Mouse (Mus musculus) hindbrain, embryonic 14.5 days (tissue): ENCODE results near the gene Tmem198. TPM values are rescaled to one million over a fixed set of nuclear protein-coding genes. Genes with fewer than 3 reads are reported as not detected.

Experiments used
- ATAC-seq: fragments of 200-750 bp; cut with Nextera tagmentation; 2 replicates; pipeline ENCODE4 v1.8.0; 2017; ENCODE audit warnings: moderate number of reproducible peaks, mild to moderate bottlenecking, moderate TSS enrichment, moderate library complexity; ENCODE audit not compliant: low FRiP score
- DNase-seq: peaks from one replicate; pipeline ENCODE4 v3.0.0-alpha.2; 2015; ENCODE audit warnings: low spot score
- H3K27ac ChIP-seq: fragments of 300-500 bp; sonication (generic); 2 replicates; pipeline ENCODE4 v1.5.1; 2014; ENCODE audit warnings: mild to moderate bottlenecking, moderate library complexity
- H3K27me3 ChIP-seq: fragments of 300-500 bp; sonication (generic); 2 replicates; pipeline ENCODE4 v1.6.1; 2014; ENCODE audit warnings: mild to moderate bottlenecking, low read length, mixed read lengths; ENCODE audit not compliant: control insufficient read depth, insufficient read depth
- H3K36me3 ChIP-seq: fragments of 300-500 bp; sonication (generic); replicated peaks from 2 replicates; pipeline ENCODE4 v1.6.1; 2014; ENCODE audit not compliant: control insufficient read depth, insufficient read depth
- H3K4me1 ChIP-seq: fragments of 300-500 bp; sonication (generic); replicated peaks from 2 replicates; pipeline ENCODE4 v1.6.1; 2014; ENCODE audit warnings: antibody characterized with exemption, low read length, mixed read lengths; ENCODE audit not compliant: control insufficient read depth, insufficient read depth
- H3K4me2 ChIP-seq: fragments of 300-500 bp; sonication (generic); replicated peaks from 2 replicates; pipeline ENCODE4 v1.6.1; 2014; ENCODE audit warnings: mild to moderate bottlenecking, moderate library complexity
- H3K4me3 ChIP-seq: fragments of 300-500 bp; sonication (generic); replicated peaks from 2 replicates; pipeline ENCODE4 v1.5.1; 2014; ENCODE audit warnings: mild to moderate bottlenecking, low read length
- H3K9ac ChIP-seq: fragments of 300-500 bp; sonication (generic); 2 replicates; pipeline ENCODE4 v1.6.1; 2014
- H3K9me3 ChIP-seq: fragments of 300-500 bp; sonication (generic); 2 replicates; pipeline ENCODE4 v1.6.1; 2016; ENCODE audit warnings: low read length; ENCODE audit not compliant: control insufficient read depth
- WGBS: fragments of 180-500 bp; shearing (Covaris S2); extraction: QIAGEN DNeasy Blood & Tissue Kit; methylation state at CpG from one replicate; pipeline ENCODE4 v1.1.7; 2014; 5-methylcytosine and 5-hydroxymethylcytosine counted together
- polyA plus RNA-seq: library from polyadenylated mRNA; unstranded; fragments of >200 nt; fragmentation: Nextera tagmentation; extraction: Ambion mirVana; gene quantifications from 2 replicates; pipeline ENCODE4 v1.2.1, GENCODE M21; 2014

The Tmem198 gene
- polyA plus RNA-seq, 1 experiment from 2014 or later, result 37.5 TPM

- WGBS, result 71% methylated on average over 10 of the region's 10 CpGs
- Histone ChIP-seq H3K27me3 (0 out of 2 replicates have a peak, but pooled peaks cover 5% of the 10 kb centered on the region), H3K9ac (peak within 1 kb of the TSS; percentile 89), H3K27ac (peak within 1 kb of the TSS; percentile 95), H3K4me3 (peak within 1 kb of the TSS; percentile 87), H3K4me1 (peaks cover 25% of the 10 kb centered on the region), H3K9me3 (no peaks in the 10 kb centered on the region), H3K36me3 (no peaks in the 10 kb centered on the region), H3K4me2 (peak within 1 kb of the TSS; percentile 91)
- ATAC-seq (no peak), DNase-seq (no peak)
These were observed 27.7 kb downstream of the Tmem198 start, which contains the start of gene Inha for GRCm38 (mm10) chr1:75507006-75507405. TSS of gene Inha (plus strand) at chr1:75507077.

- 54% methylated on average over 20 of the region's 20 CpGs for WGBS
- Histone ChIP-seq H3K9me3 (no peaks in the 10 kb centered on the region), H3K27me3 (no peaks in the 10 kb centered on the region), H3K4me3 (no peak overlapping the region), H3K27ac (no peak overlapping the region), H3K36me3 (no peaks in the 10 kb centered on the region), H3K9ac (no peak overlapping the region), H3K4me1 (peaks cover 17% of the 10 kb centered on the region), H3K4me2 (no peak overlapping the region)
- DNase-seq, result no peak
- ATAC-seq, result no peak
These were observed 30.3 kb downstream of the Tmem198 start for GRCm38 (mm10) chr1:75509586-75509985.

DNA sequence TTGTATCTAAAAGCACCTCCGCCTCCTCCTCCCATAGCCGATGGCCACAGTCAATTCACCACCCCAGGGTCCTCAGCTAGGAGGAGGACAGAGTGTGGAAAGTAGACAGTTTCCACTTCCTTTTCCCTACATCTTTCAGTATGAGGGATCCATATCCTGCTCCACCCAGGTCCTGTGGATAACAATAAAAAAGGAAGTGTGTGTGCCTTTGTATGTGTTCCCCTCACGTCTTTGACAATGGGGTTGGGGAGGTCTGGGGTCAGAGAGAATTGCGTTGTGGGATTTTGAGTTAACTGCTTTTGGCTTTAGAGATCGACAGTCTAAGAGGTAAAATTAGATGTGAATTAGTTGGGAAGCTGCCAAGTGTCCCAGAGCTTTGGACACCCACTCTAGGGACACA is 30.8 kb downstream of the Tmem198 start:
- 74% methylated on average over 5 of the region's 5 CpGs for WGBS
- DNase-seq, result no peak
- H3K4me1 ChIP-seq, result peaks cover 11% of the 10 kb centered on the region; the same call in 1 of the 2 replicates
- H3K4me3 ChIP-seq, result no peak overlapping the region
- H3K27me3 ChIP-seq, result no peaks in the 10 kb centered on the region
- no peak overlapping the region for H3K4me2 ChIP-seq
- ATAC-seq, result no peak
- H3K27ac ChIP-seq, result no peak overlapping the region
- H3K9me3 ChIP-seq, result no peaks in the 10 kb centered on the region
- H3K36me3 ChIP-seq, result no peaks in the 10 kb centered on the region
- no peak overlapping the region for H3K9ac ChIP-seq

- H3K4me3 ChIP-seq, result no peak overlapping the region
- H3K27ac ChIP-seq, result no peak overlapping the region
- H3K9me3 ChIP-seq, result no peaks in the 10 kb centered on the region
- WGBS, result 62% methylated on average over 4 of the region's 4 CpGs
- no peaks in the 10 kb centered on the region for H3K27me3 ChIP-seq
- no peak for DNase-seq
- no peak for ATAC-seq
- H3K4me1 ChIP-seq, result peaks cover 8% of the 10 kb centered on the region; the same call in 1 of the 2 replicates
- H3K9ac ChIP-seq, result no peak overlapping the region
- no peaks in the 10 kb centered on the region for H3K36me3 ChIP-seq
- H3K4me2 ChIP-seq, result no peak overlapping the region
These were observed 32.3 kb downstream of the Tmem198 start for GRCm38 (mm10) chr1:75511437-75512210.

DNA sequence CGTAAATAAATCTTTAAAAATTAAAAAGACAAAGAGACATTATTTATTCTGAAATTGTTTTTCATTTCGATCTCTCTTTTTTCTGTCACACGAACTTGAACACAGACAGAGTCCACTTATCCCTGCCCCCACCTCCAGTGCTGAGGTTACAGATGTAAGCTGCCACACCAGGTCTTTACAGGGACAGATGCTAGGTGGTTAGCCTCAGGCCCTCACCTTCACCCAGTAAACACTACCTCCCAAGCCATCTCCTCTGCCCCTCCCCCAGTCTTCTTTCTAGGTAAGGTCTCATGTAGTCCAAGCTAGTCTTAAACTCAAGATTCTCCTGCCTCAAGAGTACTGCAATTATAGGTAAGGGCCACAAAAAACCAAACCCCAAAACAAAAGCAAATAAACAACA is 33.2 kb downstream of the Tmem198 start:
- Histone ChIP-seq H3K27ac (no peak overlapping the region), H3K4me2 (no peak overlapping the region), H3K9ac (no peak overlapping the region), H3K36me3 (no peaks in the 10 kb centered on the region), H3K4me1 (no peaks in the 10 kb centered on the region), H3K27me3 (no peaks in the 10 kb centered on the region), H3K9me3 (no peaks in the 10 kb centered on the region), H3K4me3 (no peak overlapping the region)
- DNase-seq (no peak), ATAC-seq (no peak)
- WGBS, result 93% methylated on average over 3 of the region's 3 CpGs

GRCm38 (mm10) chr1:75516703-75517380 is 37.5 kb downstream of the Tmem198 start:
- Histone ChIP-seq H3K9me3 (no peaks in the 10 kb centered on the region), H3K27ac (no peak overlapping the region), H3K27me3 (no peaks in the 10 kb centered on the region), H3K4me1 (peaks cover 5% of the 10 kb centered on the region), H3K9ac (no peak overlapping the region), H3K4me2 (no peak overlapping the region), H3K4me3 (no peak overlapping the region), H3K36me3 (no peaks in the 10 kb centered on the region)
- 80% methylated on average over 15 of the region's 15 CpGs for WGBS
- ATAC-seq (no peak), DNase-seq (no peak)

- no peak for DNase-seq
- Histone ChIP-seq H3K4me1 (peaks cover 9% of the 10 kb centered on the region), H3K36me3 (no peaks in the 10 kb centered on the region), H3K4me2 (no peak overlapping the region), H3K4me3 (no peak overlapping the region), H3K27ac (no peak overlapping the region), H3K9ac (no peak overlapping the region), H3K9me3 (no peaks in the 10 kb centered on the region), H3K27me3 (no peaks in the 10 kb centered on the region)
- ATAC-seq, result no peak
- WGBS, result 65% methylated on average over 3 of the region's 4 CpGs
These were observed 38.7 kb downstream of the Tmem198 start for GRCm38 (mm10) chr1:75517984-75518383.

- H3K27ac ChIP-seq, result no peak overlapping the region
- no peaks in the 10 kb centered on the region for H3K36me3 ChIP-seq
- H3K27me3 ChIP-seq, result no peaks in the 10 kb centered on the region
- DNase-seq, result no peak
- no peaks in the 10 kb centered on the region for H3K9me3 ChIP-seq
- H3K4me2 ChIP-seq, result no peak overlapping the region
- H3K4me3 ChIP-seq, result no peak overlapping the region
- WGBS, result 95% methylated on average over 4 of the region's 4 CpGs
- H3K4me1 ChIP-seq, result peaks cover 9% of the 10 kb centered on the region
- no peak overlapping the region for H3K9ac ChIP-seq
- no peak for ATAC-seq
These were observed 39.1 kb downstream of the Tmem198 start for GRCm38 (mm10) chr1:75518427-75518826.

DNA sequence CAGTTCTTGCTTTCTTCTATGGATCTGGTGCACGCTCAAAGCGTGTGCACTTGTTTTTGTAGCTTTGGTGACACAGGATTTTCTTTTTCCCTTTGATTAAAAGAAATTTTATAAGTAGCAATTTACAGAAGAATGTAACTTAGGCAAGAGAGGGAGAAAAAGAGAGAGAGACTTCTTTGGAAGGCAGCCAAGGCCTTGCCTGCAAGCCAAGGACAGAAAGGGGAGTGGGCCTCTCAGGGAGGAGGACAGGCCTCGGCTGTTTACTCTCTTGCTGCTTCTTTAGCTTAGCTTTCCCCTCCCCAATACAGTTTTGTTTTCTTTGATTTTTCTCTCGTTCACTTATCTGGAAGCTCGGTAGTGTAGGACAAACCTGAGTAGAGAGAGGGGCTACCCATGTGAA is 40.2 kb downstream of the Tmem198 start:
- H3K36me3 ChIP-seq, result no peaks in the 10 kb centered on the region
- peaks cover 9% of the 10 kb centered on the region for H3K4me1 ChIP-seq
- DNase-seq (no peak), ATAC-seq (no peak)
- no peaks in the 10 kb centered on the region for H3K9me3 ChIP-seq
- H3K27ac ChIP-seq, result 0 out of 2 replicates have a peak overlapping the region, but pooled peaks have one; percentile 3
- no peak overlapping the region for H3K4me2 ChIP-seq
- H3K9ac ChIP-seq, result no peak overlapping the region
- H3K4me3 ChIP-seq, result no peak overlapping the region
- H3K27me3 ChIP-seq, result no peaks in the 10 kb centered on the region
- WGBS, result 72% methylated on average over 5 of the region's 5 CpGs
